Mouse (Mus musculus) kidney, embryonic 14.5 days (tissue): Measurements from ENCODE around the gene Mpv17l2. TPM values are rescaled to one million over a fixed set of nuclear protein-coding genes. Genes with fewer than 3 reads are reported as not detected.
A peak's percentile ranks its signal among the peaks of the same experiment; 100 is the strongest.

Source experiments
- ATAC-seq: fragments of 200-750 bp; cut with Nextera tagmentation; 2 replicates; pipeline ENCODE4 v1.8.0; 2017; ENCODE audit warnings: moderate number of reproducible peaks, mild to moderate bottlenecking, moderate TSS enrichment, moderate library complexity; ENCODE audit not compliant: low FRiP score, low TSS enrichment
- H3K27ac ChIP-seq: fragments of 300-500 bp; sonication (generic); 2 replicates; pipeline ENCODE4 v1.5.1; 2014; ENCODE audit warnings: low read depth, mild to moderate bottlenecking, low read length, moderate library complexity, mixed read lengths
- H3K27me3 ChIP-seq: fragments of 300-500 bp; sonication (generic); 2 replicates; pipeline ENCODE4 v1.6.1; 2014; ENCODE audit warnings: mild to moderate bottlenecking, low read length; ENCODE audit not compliant: control insufficient read depth, insufficient read depth
- H3K36me3 ChIP-seq: fragments of 300-500 bp; sonication (generic); 2 replicates; pipeline ENCODE4 v1.6.1; 2014; ENCODE audit warnings: low read length, mixed read lengths; ENCODE audit not compliant: control insufficient read depth, insufficient read depth
- H3K4me1 ChIP-seq: fragments of 300-500 bp; sonication (generic); 2 replicates; pipeline ENCODE4 v1.6.1; 2014; ENCODE audit warnings: low read length, mixed read lengths; ENCODE audit not compliant: control insufficient read depth, insufficient read depth
- H3K4me2 ChIP-seq: fragments of 300-500 bp; sonication (generic); replicated peaks from 2 replicates; pipeline ENCODE4 v1.6.1; 2014; ENCODE audit warnings: low read depth, mild to moderate bottlenecking, low read length
- H3K4me3 ChIP-seq: fragments of 300-500 bp; sonication (generic); 2 replicates; pipeline ENCODE4 v1.5.1; 2014; ENCODE audit warnings: mild to moderate bottlenecking, low read length
- H3K9ac ChIP-seq: fragments of 300-500 bp; sonication (generic); 2 replicates; pipeline ENCODE4 v1.6.1; 2014; ENCODE audit warnings: low read depth, mild to moderate bottlenecking, low read length, moderate library complexity
- H3K9me3 ChIP-seq: fragments of 300-500 bp; sonication (generic); 2 replicates; pipeline ENCODE4 v1.6.1; 2016; ENCODE audit warnings: low read length; ENCODE audit not compliant: control insufficient read depth
- WGBS: fragments of 180-500 bp; shearing (Covaris S2); extraction: QIAGEN DNeasy Blood & Tissue Kit; methylation state at CpG from one replicate; pipeline ENCODE4 v1.1.7; 2014; 5-methylcytosine and 5-hydroxymethylcytosine counted together
- polyA plus RNA-seq: library from polyadenylated mRNA; unstranded; fragments of >200 nt; fragmentation: Nextera tagmentation; extraction: Ambion mirVana; gene quantifications from 2 replicates; pipeline ENCODE4 v1.2.1, GENCODE M21; 2014

Gene Mpv17l2
- polyA plus RNA-seq, 1 experiment from 2014 or later: 52.7 TPM

GRCm38 (mm10) chr8:70743656-70744590 is 16.8 kb downstream of the Mpv17l2 start:
- ATAC-seq: 0 out of 2 replicates have a peak, but pooled peaks have one; percentile 26
- Histone ChIP-seq H3K4me1 (peaks cover 22% of the 10 kb centered on the region), H3K9me3 (no peaks in the 10 kb centered on the region), H3K36me3 (no peaks in the 10 kb centered on the region), H3K4me3 (peak overlapping the region; percentile 31), H3K4me2 (peak overlapping the region; percentile 50), H3K27ac (no peak overlapping the region), H3K27me3 (peaks cover 58% of the 10 kb centered on the region), H3K9ac (peak overlapping the region; percentile 40; the same call in 1 of the 2 replicates)
- 5% methylated on average over 48 of the region's 48 CpGs for WGBS

DNA sequence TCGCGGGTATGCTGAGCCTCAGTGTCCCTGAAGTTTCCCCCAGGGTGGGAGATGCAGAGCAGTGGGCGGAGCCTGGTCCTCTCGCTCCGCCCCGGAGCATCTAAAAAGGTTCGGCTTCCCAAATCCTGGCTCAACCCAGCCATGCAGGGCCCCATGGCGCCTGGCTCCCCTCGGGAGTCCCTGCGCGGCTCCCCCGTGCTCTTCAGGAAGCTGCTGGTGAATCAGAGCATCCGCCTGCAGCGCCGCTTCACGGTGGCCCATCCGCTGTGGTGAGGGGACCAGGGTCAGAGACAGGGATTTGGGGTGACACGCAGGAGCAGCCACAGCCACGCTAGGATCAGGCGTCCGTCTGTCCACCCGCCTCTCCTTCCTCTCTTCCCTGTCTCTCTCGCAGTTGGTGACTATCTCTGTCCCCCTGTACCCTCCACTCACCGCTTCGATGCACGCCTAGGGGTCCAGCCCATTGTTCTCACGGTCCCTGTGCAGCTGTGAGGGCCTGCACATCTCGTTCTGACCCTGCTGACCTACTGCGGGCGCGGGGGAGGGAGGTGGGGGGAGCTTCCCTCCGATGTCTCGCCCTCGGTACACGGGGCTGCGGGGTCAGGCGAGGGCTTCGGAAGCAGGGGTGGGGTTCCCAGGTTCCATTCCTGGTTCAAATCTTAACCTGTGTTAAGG is 17.6 kb downstream of the Mpv17l2 start:
- WGBS: 1% methylated on average over 38 of the region's 38 CpGs
- no peak overlapping the region for H3K27ac ChIP-seq
- no peaks in the 10 kb centered on the region for H3K9me3 ChIP-seq
- no peaks in the 10 kb centered on the region for H3K36me3 ChIP-seq
- H3K27me3 ChIP-seq: peaks cover 58% of the 10 kb centered on the region
- H3K9ac ChIP-seq: no peak overlapping the region
- peak overlapping the region; percentile 31 for H3K4me3 ChIP-seq
- H3K4me2 ChIP-seq: peak overlapping the region; percentile 50
- H3K4me1 ChIP-seq: peaks cover 22% of the 10 kb centered on the region
- peak; percentile 17; the same call in 1 of the 2 replicates for ATAC-seq

- peaks cover 22% of the 10 kb centered on the region for H3K4me1 ChIP-seq
- H3K9ac ChIP-seq: no peak overlapping the region
- H3K27me3 ChIP-seq: peaks cover 53% of the 10 kb centered on the region
- 55% methylated on average over 11 of the region's 11 CpGs for WGBS
- no peak for ATAC-seq
- no peak overlapping the region for H3K27ac ChIP-seq
- no peaks in the 10 kb centered on the region for H3K9me3 ChIP-seq
- no peaks in the 10 kb centered on the region for H3K36me3 ChIP-seq
- H3K4me3 ChIP-seq: no peak overlapping the region
- no peak overlapping the region for H3K4me2 ChIP-seq
These were observed 18.6 kb downstream of the Mpv17l2 start for GRCm38 (mm10) chr8:70742176-70742575.

GRCm38 (mm10) chr8:70741661-70742060 is 19.1 kb downstream of the Mpv17l2 start:
- peaks cover 22% of the 10 kb centered on the region for H3K4me1 ChIP-seq
- no peak overlapping the region for H3K9ac ChIP-seq
- H3K36me3 ChIP-seq: no peaks in the 10 kb centered on the region
- no peaks in the 10 kb centered on the region for H3K9me3 ChIP-seq
- no peak overlapping the region for H3K4me3 ChIP-seq
- H3K27ac ChIP-seq: no peak overlapping the region
- no peak overlapping the region for H3K4me2 ChIP-seq
- peaks cover 50% of the 10 kb centered on the region for H3K27me3 ChIP-seq
- ATAC-seq: no peak
- WGBS: 54% methylated on average over 5 of the region's 5 CpGs

DNA sequence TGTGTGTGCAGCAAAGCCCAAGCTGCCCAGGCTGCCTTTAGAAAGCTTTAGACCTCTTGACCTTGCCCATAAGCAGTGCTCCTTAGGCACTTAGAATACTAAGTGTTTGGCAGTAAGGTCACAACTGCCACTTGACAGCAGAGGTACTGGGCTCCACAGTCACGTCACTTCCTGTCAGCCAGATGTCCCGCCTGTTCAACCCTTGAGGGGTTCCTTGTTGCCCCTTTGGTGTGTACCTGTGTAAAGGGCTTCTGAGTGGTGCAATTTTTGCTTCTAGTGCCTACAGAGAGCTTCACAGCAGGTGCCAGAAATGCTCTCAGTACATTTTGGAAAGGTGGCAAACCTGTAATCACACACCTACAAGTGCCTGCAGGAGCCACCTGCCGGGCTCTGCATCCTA is 22.5 kb downstream of the Mpv17l2 start:
- H3K9ac ChIP-seq: no peak overlapping the region; the same call in 1 of the 2 replicates
- 60% methylated on average over 3 of the region's 3 CpGs for WGBS
- H3K36me3 ChIP-seq: no peaks in the 10 kb centered on the region
- no peak for ATAC-seq
- H3K4me3 ChIP-seq: no peak overlapping the region
- H3K4me1 ChIP-seq: peaks cover 6% of the 10 kb centered on the region
- H3K27me3 ChIP-seq: peaks cover 28% of the 10 kb centered on the region
- no peaks in the 10 kb centered on the region for H3K9me3 ChIP-seq
- no peak overlapping the region for H3K4me2 ChIP-seq
- no peak overlapping the region for H3K27ac ChIP-seq

- Histone ChIP-seq H3K27ac (no peak overlapping the region), H3K4me3 (no peak overlapping the region), H3K9ac (no peak overlapping the region), H3K4me2 (no peak overlapping the region), H3K27me3 (peaks cover 26% of the 10 kb centered on the region), H3K36me3 (no peaks in the 10 kb centered on the region), H3K4me1 (peaks cover under 1% of the 10 kb centered on the region; the same call in 1 of the 2 replicates), H3K9me3 (no peaks in the 10 kb centered on the region)
- no peak for ATAC-seq
- WGBS: 73% methylated on average over 5 of the region's 5 CpGs
These were observed 23.0 kb downstream of the Mpv17l2 start for GRCm38 (mm10) chr8:70737705-70738104.

- Histone ChIP-seq H3K27me3 (peaks cover 27% of the 10 kb centered on the region), H3K9me3 (no peaks in the 10 kb centered on the region), H3K27ac (no peak overlapping the region), H3K4me3 (no peak overlapping the region), H3K4me1 (no peaks in the 10 kb centered on the region), H3K4me2 (no peak overlapping the region), H3K36me3 (no peaks in the 10 kb centered on the region), H3K9ac (no peak overlapping the region)
- WGBS: 88% methylated on average over 4 of the region's 4 CpGs
- no peak for ATAC-seq
These were observed 29.8 kb downstream of the Mpv17l2 start for GRCm38 (mm10) chr8:70730956-70731355.

- Histone ChIP-seq H3K9me3 (no peaks in the 10 kb centered on the region), H3K4me2 (peak overlapping the region; percentile 46), H3K36me3 (no peaks in the 10 kb centered on the region), H3K27ac (no peak overlapping the region), H3K4me3 (peak overlapping the region; percentile 27), H3K27me3 (peaks cover 27% of the 10 kb centered on the region), H3K4me1 (no peaks in the 10 kb centered on the region), H3K9ac (peak overlapping the region; percentile 42; the same call in 1 of the 2 replicates)
- WGBS: 3% methylated on average over 34 of the region's 34 CpGs
- peak; percentile 22; the same call in 1 of the 2 replicates for ATAC-seq
These were observed 30.8 kb downstream of the Mpv17l2 start for GRCm38 (mm10) chr8:70729808-70730475.
